20 mouse cellular contexts compared by ENCODE assay signal in the genomic region with DNA sequence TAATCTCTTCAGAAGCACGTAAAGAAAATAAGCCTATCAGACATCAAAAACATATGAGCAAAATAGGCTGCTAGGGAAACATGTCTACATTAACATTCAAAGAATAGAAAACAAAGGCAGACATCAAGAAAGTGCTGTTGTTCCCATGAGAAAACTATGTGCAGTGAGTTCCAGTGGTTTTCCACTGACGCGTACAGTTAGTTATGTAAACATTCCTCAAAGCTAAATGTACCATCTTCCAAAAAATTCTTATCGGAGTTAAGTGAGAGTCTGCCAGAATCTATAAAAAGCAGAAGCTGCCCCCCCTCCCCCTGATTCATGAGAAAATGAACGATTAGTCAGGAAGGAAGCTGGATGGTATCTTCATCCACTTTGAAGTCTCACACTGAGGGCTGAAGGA.
DNase-seq lines count a peak whose midpoint lies in the region; ATAC-seq and TF ChIP-seq lines count a peak whose summit lies in the region.
"Had no signal": no experiment of that assay in that cellular context is flagged by ENCODE, and none has a peak within 500 bp of the region (broad histone marks: within the 10 kb centered on the region; RNA-seq: fewer than 3 reads in every experiment).

No protein-coding gene starts in this region.

- peak; percentile 65 for DNase-seq in lung, embryonic 14.5 days
- no peak for DNase-seq in lung, adult 2 months
- peak; percentile 5 for DNase-seq in lung, postnatal 10 days
- DNase-seq in lung, postnatal 36 days, result no peak
- DNase-seq in MN1 (ENCODE audit: low spot score), result no peak
- DNase-seq in frontal cortex, postnatal 10 days (ENCODE audit: low spot score in 2 of 2), result no peak
- DNase-seq: adrenal gland, adult 2 months; adrenal gland, postnatal 25 days; cerebellum, adult 18-20 months; cerebellum, adult 9-11 months; embryo, embryonic 11 days; gastrocnemius, postnatal 36 days; heart, adult 11 months; heart, postnatal 36 days had no signal

- H3K27me3 ChIP-seq in lung, embryonic 14.5 days (ENCODE audit: insufficient read depth, low read length), result no peaks in the 10 kb centered on the region
- H3K27me3 ChIP-seq: embryonic facial prominence, embryonic 12.5 days; heart, embryonic 13.5 days; hindbrain, embryonic 15.5 days had no signal

- H3K36me3 ChIP-seq in lung, embryonic 14.5 days (ENCODE audit: insufficient read depth), result no peaks in the 10 kb centered on the region
- H3K36me3 ChIP-seq: embryonic facial prominence, embryonic 12.5 days; forebrain, embryonic 10.5 days; heart, embryonic 13.5 days; hindbrain, embryonic 15.5 days had no signal

- 31% methylated on average over 5 of the region's 5 CpGs for WGBS in lung, embryonic 14.5 days
- 25% methylated on average over 5 of the region's 5 CpGs for WGBS in lung, adult 2 months

- no peak overlapping the region for H3K9ac ChIP-seq in lung, embryonic 14.5 days
- H3K9ac ChIP-seq: embryonic facial prominence, embryonic 12.5 days; heart, embryonic 13.5 days; hindbrain, embryonic 15.5 days had no signal

- H3K9me3 ChIP-seq in lung, embryonic 14.5 days (ENCODE audit: low read depth, low read length), result no peaks in the 10 kb centered on the region
- H3K9me3 ChIP-seq: embryonic facial prominence, embryonic 12.5 days; forebrain, embryonic 10.5 days; heart, embryonic 13.5 days; hindbrain, embryonic 15.5 days had no signal

- TF ChIP-seq POLR2A in lung, adult 2 months (IDR thresholded peaks at IDR 0.05; ENCODE audit: borderline replicate concordance, extremely low read depth, low read depth, low read length), result no peak
- no peak for TF ChIP-seq POLR2A in embryonic fibroblast, embryonic 13.5 days (IDR thresholded peaks at IDR 0.05; ENCODE audit: low read depth, low read length)

- no peak overlapping the region for H3K27ac ChIP-seq in lung, embryonic 14.5 days (ENCODE audit: low read depth)
- peak overlapping the region; percentile 86 for H3K27ac ChIP-seq in embryonic fibroblast, embryonic 13.5 days (ENCODE audit: insufficient read depth, low read length)
- H3K27ac ChIP-seq: embryonic facial prominence, embryonic 12.5 days; forebrain, embryonic 10.5 days; heart, embryonic 13.5 days; hindbrain, embryonic 15.5 days had no signal

- peak; percentile 75; the same call in 1 of the 2 replicates for ATAC-seq in lung, embryonic 14.5 days (ENCODE audit: insufficient read depth)
- ATAC-seq: forebrain, embryonic 14.5 days had no signal

- TF ChIP-seq CTCF in lung, embryonic 14.5 days (IDR thresholded peaks at IDR 0.05; ENCODE audit: low read depth), result no peak
- TF ChIP-seq CTCF in lung, adult 2 months (IDR thresholded peaks at IDR 0.05; ENCODE audit: insufficient read depth, low read length), result no peak
- TF ChIP-seq CTCF in embryonic fibroblast, embryonic 13.5 days (IDR thresholded peaks at IDR 0.05; ENCODE audit: borderline replicate concordance, insufficient read depth, low read length), result no peak

- no peaks in the 10 kb centered on the region for H3K4me1 ChIP-seq in lung, embryonic 14.5 days (ENCODE audit: insufficient read depth)
- H3K4me1 ChIP-seq in lung, adult 2 months (ENCODE audit: control insufficient read depth, insufficient read depth, low read length), result no peaks in the 10 kb centered on the region
- H3K4me1 ChIP-seq in embryonic fibroblast, embryonic 13.5 days (ENCODE audit: control insufficient read depth, insufficient read depth, low read length), result peaks cover 5% of the 10 kb centered on the region
- H3K4me1 ChIP-seq: embryonic facial prominence, embryonic 12.5 days; forebrain, embryonic 10.5 days; heart, embryonic 13.5 days; hindbrain, embryonic 15.5 days had no signal

- no peak overlapping the region for H3K4me3 ChIP-seq in lung, embryonic 14.5 days (ENCODE audit: low read depth, low read length)
- H3K4me3 ChIP-seq in lung, adult 2 months (replicated peaks; ENCODE audit: extremely low read depth, low read depth, low read length), result no peak overlapping the region
- no peak overlapping the region for H3K4me3 ChIP-seq in embryonic fibroblast, embryonic 13.5 days (ENCODE audit: insufficient read depth, low read length)
- H3K4me3 ChIP-seq: embryonic facial prominence, embryonic 12.5 days; forebrain, embryonic 10.5 days; heart, embryonic 13.5 days; hindbrain, embryonic 15.5 days had no signal

- no peak overlapping the region for H3K4me2 ChIP-seq in lung, embryonic 14.5 days
- H3K4me2 ChIP-seq: embryonic facial prominence, embryonic 12.5 days; heart, embryonic 13.5 days; hindbrain, embryonic 15.5 days had no signal

Comparison
In these comparisons a context has a peak if more than half of its experiments do, and no peak if none do; other contexts are left out.
1. DNase-seq: peak in lung, embryonic 14.5 days (single experiment) and lung, postnatal 10 days (single experiment); none in lung, adult 2 months (single experiment), lung, postnatal 36 days (single experiment), MN1 (single experiment) and frontal cortex, postnatal 10 days (0 of 2).